Mouse (Mus musculus) gastrocnemius, adult 2 months (tissue): ENCODE measurements around the gene Rnf169. TPM values are rescaled to one million over a fixed set of nuclear protein-coding genes. Genes with fewer than 3 reads are reported as not detected.
"Not testable (repeated sequence)": the region's sequence is repeated elsewhere in the genome, so short reads cannot be mapped to it uniquely, and the experiment has no call there.

Experiments used
- DNase-seq: peaks from one replicate; pipeline ENCODE4 v3.0.0; 2022
- H3K27ac ChIP-seq: fragments of 200-600 bp; 2 replicates; pipeline ENCODE4 v1.8.1; 2022; ENCODE audit warnings: mild to moderate bottlenecking
- H3K4me3 ChIP-seq: fragments of 200-600 bp; 2 replicates; pipeline ENCODE4 v1.8.1; 2022; ENCODE audit warnings: mild to moderate bottlenecking, moderate library complexity
- CTCF ChIP-seq: fragments of 200-600 bp; IDR thresholded peaks from 2 replicates; pipeline ENCODE4 v1.8.1; 2022; ENCODE audit warnings: antibody characterized with exemption, mild to moderate bottlenecking, moderate library complexity
- intact Hi-C: fragments of 180-260 bp; cut with DNase I; formaldehyde crosslinking; loops from one replicate; pipeline ENCODE4 v1.15.1; 2025
- total RNA-seq, 2 experiments: library from RNA; stranded (reverse); gene quantifications; 2 replicates each; pipeline ENCODE4 v1.2.3; 2021

The Rnf169 gene
- total RNA-seq, 2 experiments from 2014 or later, result 8.1 to 10.0 TPM

DNA sequence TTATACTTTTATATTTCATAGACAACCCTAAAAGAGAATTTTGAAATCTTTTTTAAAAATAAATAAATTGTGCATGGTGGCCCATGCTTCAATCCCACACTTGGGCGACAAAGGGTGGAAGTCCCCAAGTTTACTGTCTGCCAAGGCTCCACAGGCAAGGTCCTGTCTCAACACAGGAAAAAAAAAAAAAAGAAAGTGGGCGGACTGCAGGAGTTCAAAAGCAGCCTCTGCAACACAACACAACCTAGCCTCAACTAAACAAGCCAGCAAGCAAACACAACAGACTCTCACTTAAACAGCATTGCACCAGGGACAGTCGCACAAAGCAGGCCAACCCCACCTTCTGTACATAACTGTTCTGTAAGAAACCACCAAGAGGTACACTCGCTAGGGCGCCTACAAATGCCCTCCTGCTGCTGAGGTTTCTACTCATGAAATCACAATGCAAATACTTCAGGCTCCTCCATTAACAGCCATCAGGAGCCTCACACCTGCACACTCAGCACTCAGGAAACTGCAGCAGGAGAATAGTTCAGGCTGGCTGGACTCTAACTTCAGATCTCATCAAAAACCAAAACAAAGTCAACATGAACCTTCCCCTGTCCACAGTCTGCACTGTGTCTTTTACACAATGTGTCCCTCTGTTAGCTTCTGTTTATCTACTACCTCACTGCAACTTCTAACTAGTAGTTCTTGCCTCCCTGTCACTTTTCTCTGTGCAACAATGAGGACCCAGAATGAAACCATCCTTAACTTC lies 4.3 kb downstream of the Rnf169 start:
- no peak for DNase-seq
- Histone ChIP-seq H3K27ac (no peak overlapping the region), H3K4me3 (no peak overlapping the region)
- intact Hi-C loops, result no loop called here
- TF ChIP-seq CTCF, result no peak

DNA sequence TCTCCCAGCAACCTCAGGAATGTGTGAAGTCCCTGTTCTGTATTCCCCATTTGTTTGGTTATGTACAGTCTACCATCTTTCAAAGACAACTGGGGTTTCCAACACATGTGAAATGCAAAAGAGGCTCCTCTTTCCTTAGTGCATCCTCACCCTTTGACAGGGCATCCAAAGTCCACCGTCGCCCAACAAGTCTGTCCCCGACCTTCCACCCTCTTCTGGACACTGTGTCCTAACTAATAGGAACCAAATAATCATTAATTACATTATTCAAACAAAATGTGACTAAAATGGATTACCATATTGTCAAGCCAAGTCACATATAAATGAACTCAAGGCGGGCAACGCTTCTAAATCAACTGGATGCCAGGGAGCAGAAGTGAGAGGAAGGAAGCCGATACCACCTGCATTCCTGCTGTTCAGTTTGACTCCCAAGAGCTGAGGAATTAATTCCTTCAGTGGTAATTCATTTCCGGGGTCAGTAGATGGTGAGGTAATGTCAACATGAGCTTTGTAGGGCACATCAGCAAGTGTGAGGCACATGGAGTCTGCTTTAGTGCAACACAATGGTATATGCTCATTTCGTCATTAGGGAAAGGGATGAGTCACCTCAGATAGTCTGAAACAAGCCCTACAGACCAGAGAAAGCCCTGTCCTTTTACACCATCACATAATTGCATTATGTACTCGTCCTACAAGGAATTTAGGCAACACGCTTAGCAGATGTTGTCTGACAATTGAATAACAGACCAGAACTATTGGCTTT lies 5.9 kb downstream of the Rnf169 start:
- H3K4me3 ChIP-seq, result no peak overlapping the region
- TF ChIP-seq CTCF, result no peak
- no peak overlapping the region for H3K27ac ChIP-seq
- intact Hi-C loops, result no loop called here
- no peak for DNase-seq

DNA sequence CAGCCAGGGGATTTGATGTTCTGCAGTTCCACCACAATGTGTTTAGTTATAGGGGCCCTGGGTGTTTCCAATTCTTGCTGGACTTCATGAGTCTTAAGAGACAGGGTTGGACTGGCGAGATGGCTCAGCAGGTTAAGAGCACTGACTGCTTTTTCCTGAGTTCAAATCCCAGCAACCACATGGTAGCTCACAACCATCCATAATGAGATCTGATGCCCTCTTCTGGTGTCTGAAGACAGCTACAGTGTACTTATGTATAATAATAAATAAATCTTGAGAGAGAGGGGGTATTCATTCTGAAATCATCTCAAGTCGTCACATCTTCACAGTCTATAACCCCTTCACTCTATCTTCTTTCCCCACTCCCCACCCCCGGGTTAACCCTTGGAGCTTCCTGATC lies 7.3 kb downstream of the Rnf169 start:
- H3K27ac ChIP-seq, DNase-seq, intact Hi-C loops, H3K4me3 ChIP-seq: not testable (repeated sequence)
- TF ChIP-seq CTCF, result peak; percentile 8; the same call in 1 of the 2 replicates

DNA sequence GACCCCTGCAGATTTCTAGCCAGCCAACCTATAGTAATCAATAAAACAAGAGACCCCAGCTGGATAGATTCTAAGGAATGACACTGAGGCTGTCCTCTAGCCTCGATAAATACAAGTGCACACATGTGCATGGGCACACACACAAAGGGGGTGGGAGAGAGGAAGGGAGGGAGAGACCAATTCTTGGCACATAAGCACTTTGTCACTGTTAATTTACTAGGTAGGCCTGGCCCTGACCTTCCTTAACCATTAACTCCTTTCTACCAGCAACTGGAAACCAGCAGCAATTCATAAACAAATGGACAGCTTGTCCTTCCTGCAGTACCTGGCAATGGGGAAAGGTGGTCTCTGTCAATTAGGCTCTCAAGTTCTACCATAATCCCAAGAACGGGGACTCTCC lies 8.3 kb downstream of the Rnf169 start:
- no peak for DNase-seq
- Histone ChIP-seq H3K27ac (no peak overlapping the region), H3K4me3 (no peak overlapping the region)
- TF ChIP-seq CTCF, result no peak
- intact Hi-C loops, result no loop called here

DNA sequence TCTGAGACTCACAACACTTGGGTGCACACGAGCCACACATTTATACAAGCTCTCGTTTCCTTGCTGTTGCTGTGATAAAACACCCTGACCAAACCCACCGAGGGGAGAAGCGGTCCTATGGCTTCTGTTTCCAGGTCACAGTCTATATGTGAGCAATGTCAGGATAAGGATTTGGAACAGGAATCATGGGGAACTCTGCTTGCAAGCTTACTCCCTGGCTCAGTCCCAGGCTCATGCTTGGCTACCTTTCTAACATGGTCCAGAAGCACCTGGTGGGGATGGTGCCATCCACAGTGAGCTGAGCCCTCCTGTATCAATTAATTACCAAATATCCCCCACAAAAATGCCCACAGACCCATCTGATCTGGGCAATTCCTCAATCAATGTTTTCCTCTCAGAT lies 11.1 kb downstream of the Rnf169 start:
- no peak overlapping the region for H3K27ac ChIP-seq
- H3K4me3 ChIP-seq, result no peak overlapping the region
- DNase-seq, result no peak
- TF ChIP-seq CTCF, result no peak
- intact Hi-C loops, result no loop called here

DNA sequence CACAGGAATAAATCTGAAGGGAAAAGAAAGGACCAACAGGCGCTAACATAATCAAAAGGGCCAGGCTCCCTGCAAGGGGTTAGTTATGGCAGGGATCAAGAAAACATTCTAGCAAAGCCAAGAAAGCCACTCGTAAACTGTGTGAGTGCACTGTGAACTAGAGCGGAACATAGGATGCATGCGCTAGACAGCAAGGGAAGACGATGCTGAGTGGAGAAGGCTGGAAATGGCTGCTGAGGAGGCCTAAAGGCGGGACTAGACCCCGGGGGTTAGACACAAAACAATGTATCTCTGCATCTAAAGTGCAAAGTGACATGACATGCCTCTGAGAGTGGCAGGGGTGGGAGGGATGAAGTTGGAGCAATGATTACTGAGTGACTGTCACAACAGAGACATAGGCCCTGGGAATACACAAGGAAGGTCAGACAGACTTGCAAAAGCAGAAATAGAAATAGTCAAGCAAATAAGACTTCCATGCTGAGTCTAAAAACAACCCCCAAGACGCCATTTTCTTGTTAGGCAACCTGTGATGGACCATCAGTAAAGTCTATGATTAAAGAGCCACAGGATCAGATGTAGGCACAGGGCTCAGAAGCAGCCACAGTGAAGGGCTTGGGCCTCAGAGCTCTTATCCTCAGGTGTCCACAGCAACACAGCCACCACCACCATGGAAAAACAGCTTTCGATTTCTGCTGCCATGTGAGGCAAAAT lies 14.1 kb downstream of the Rnf169 start:
- Histone ChIP-seq H3K4me3 (no peak overlapping the region), H3K27ac (peak overlapping the region; percentile 65)
- intact Hi-C loops, result no loop called here
- no peak for TF ChIP-seq CTCF
- no peak for DNase-seq

DNA sequence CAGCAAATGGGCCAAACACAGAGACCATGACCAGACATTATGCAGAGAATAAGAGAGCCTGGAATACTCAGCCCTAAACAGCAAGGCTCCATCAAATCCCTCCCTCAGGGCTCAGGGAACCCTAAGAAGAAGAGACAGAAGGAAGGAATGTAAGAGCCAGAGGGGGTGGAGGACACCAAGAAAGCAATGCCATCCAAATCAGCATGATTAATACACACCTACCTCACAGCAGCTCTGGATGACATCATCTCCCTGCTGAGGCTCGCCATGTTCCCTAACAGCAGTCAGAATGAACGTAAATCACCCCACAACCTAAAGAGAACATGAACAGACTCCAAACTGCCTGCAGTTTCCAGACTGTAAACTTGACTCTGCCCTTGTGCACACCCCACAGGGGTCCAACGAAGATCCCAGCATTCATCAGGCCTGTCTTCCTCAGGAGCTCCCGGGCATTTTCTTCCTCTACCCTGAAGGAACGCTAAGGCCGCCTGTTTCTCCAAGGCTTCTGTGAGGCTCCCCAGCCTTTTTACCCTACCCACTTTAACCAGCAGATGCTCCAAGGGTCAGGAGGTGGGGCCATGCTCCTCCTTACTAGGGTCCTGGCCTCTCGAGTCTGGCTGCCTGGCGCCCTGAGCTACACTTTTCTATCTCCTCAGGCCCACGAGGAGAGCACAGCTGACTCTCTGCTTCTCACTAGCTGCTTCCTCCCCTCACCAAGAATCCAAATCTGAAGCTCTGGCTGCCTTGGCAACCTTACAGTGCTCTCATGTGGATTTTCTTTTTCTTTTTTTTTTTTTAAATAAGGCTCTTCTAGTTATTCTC lies 15.0 kb downstream of the Rnf169 start:
- no peak for TF ChIP-seq CTCF
- intact Hi-C loops, result no loop called here
- DNase-seq, result no peak
- peak overlapping the region; percentile 11; the same call in 1 of the 2 replicates for H3K4me3 ChIP-seq
- peak overlapping the region; percentile 65 for H3K27ac ChIP-seq

DNA sequence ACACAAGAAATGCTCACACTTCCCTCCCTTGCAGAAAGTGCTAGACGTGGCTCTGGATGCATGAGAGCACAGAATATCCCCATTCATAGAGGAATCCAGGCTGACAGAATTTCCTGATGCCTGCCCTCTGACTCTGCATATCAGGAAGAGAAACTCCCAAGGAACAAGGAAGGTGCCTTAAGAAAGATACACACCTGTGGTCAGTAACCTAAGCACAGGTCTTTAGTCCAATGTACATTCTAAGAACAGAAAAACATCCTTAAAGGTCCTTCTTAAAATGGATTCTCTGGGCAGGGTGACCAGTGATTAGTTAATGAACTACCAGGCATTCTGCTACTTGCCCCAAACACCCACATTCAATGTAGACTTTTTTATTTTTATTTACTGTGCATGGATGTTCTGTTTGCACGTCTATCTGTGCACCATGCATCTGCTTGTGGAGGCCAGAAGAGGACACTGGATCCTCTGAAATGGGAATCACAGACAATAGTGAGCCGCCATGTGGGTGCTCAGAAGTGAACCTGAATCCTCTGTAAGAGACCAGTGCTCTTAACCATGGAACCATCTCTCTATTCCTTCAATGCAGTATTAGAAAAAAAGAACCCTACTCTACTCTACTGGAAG lies 16.9 kb downstream of the Rnf169 start:
- intact Hi-C loops, result no loop called here
- TF ChIP-seq CTCF, result no peak
- H3K27ac ChIP-seq, result peak overlapping the region; percentile 77
- no peak overlapping the region for H3K4me3 ChIP-seq
- no peak for DNase-seq

DNA sequence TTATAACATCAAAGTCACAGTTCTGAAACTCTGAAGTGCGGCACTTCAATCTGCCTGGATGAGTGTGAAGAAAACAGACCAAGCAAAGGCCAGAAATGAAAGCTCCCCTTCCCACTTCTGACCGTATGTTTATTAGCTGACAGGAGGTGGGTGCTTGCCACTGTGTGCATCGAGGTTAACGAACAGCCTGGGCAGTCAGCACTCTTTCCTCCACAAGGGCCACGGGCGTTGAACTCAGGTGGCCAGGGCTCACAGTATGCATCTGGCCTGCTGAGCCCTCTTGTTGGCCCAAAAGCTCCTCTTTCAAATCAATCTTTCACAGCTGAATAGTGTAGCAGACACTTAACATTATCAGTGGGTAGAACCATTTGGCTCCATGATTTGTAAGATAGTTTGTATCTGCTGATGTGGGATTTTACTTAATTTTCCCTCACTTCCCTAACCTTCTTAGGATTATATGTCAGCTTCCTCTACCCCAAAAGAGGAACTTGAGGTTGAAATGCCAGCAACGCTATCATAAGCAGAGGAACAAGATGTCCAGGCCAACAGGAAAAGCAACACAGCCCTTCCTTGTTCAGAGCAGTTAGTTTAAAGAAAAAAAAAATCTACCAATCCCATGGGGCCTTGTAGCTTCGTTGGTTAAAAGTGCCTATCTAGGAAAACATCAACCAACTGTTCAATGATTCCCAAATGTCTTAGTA lies 17.6 kb downstream of the Rnf169 start:
- DNase-seq, result no peak
- no peak for TF ChIP-seq CTCF
- H3K4me3 ChIP-seq, result peak overlapping the region; percentile 23; the same call in 1 of the 2 replicates
- intact Hi-C loops, result no loop called here
- peak overlapping the region; percentile 77 for H3K27ac ChIP-seq

DNA sequence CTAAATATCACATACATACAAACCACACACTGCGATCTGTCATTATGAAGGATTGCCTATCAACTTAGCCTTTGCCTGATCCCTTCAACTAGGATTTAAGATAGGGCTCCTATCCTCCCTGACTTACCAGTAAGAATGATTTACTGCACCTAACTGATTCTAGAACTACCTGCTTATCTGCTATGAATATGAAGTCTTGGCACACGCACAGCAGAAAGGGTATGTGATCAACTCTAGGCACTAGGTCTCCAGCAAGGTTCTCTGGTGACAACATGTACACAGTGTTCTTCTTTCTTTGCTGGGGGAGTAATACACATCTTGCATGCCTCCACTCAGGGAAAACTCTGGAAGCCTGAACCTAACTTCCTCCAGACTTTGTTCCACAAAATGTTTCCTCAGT lies 18.7 kb downstream of the Rnf169 start:
- intact Hi-C loops, result no loop called here
- H3K4me3 ChIP-seq, result no peak overlapping the region
- no peak for DNase-seq
- H3K27ac ChIP-seq, result peak overlapping the region; percentile 77
- no peak for TF ChIP-seq CTCF

DNA sequence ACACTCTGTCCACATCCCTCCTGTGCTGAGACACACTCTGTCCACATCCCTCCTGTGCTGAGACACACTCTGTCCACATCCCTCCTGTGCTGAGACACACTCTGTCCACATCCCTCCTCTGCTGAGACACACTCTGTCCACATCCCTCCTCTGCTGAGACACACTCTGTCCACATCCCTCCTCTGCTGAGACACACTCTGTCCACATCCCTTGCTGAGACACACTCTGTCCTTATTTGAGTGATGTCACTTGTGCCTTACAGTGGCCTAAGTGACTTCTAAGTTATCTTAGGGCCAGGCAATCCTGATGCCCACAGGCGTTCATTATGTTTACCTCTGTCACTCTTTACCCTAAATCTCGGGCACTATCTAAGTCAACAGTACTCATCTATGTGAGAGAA lies 19.7 kb downstream of the Rnf169 start:
- H3K4me3 ChIP-seq, H3K27ac ChIP-seq, intact Hi-C loops, DNase-seq: not testable (repeated sequence)
